Mouse (Mus musculus) midbrain, embryonic 16.5 days (tissue): ENCODE data around the gene Prkce. TPM values are rescaled to one million over a fixed set of nuclear protein-coding genes. Genes with fewer than 3 reads are reported as not detected.

Experiments used
- ATAC-seq: fragments of 200-750 bp; cut with Nextera tagmentation; 2 replicates; pipeline ENCODE4 v1.8.0; 2017; ENCODE audit warnings: moderate TSS enrichment
- H3K27ac ChIP-seq: fragments of 300-500 bp; sonication (generic); 2 replicates; pipeline ENCODE4 v1.5.1; 2014; ENCODE audit warnings: mild to moderate bottlenecking, low read length, mixed read lengths
- H3K27me3 ChIP-seq: fragments of 300-500 bp; sonication (generic); 2 replicates; pipeline ENCODE4 v1.6.1; 2014; ENCODE audit warnings: low read depth, low read length, mixed read lengths; ENCODE audit not compliant: control insufficient read depth, insufficient read depth
- H3K36me3 ChIP-seq: fragments of 300-500 bp; sonication (generic); 2 replicates; pipeline ENCODE4 v1.6.1; 2014; ENCODE audit warnings: mild to moderate bottlenecking, low read length, moderate library complexity, mixed read lengths; ENCODE audit not compliant: control insufficient read depth, insufficient read depth
- H3K4me1 ChIP-seq: fragments of 300-500 bp; sonication (generic); 2 replicates; pipeline ENCODE4 v1.6.1; 2014; ENCODE audit warnings: mild to moderate bottlenecking, low read length, mixed read lengths; ENCODE audit not compliant: control insufficient read depth, insufficient read depth
- H3K4me2 ChIP-seq: fragments of 300-500 bp; sonication (generic); 2 replicates; pipeline ENCODE4 v1.6.1; 2014; ENCODE audit warnings: mild to moderate bottlenecking, low read length, mixed read lengths
- H3K4me3 ChIP-seq: fragments of 300-500 bp; sonication (generic); 2 replicates; pipeline ENCODE4 v1.5.1; 2014; ENCODE audit warnings: low read depth, mild to moderate bottlenecking, low read length, moderate library complexity, mixed read lengths
- H3K9ac ChIP-seq: fragments of 300-500 bp; sonication (generic); 2 replicates; pipeline ENCODE4 v1.6.1; 2014; ENCODE audit warnings: low read depth, low read length, mixed read lengths
- H3K9me3 ChIP-seq: fragments of 300-500 bp; sonication (generic); replicated peaks from 2 replicates; pipeline ENCODE4 v1.6.1; 2014; ENCODE audit warnings: mild to moderate bottlenecking, low read length, mixed read lengths; ENCODE audit not compliant: control insufficient read depth, poor library complexity, severe bottlenecking
- WGBS: fragments of 180-500 bp; shearing (Covaris S2); extraction: QIAGEN DNeasy Blood & Tissue Kit; methylation state at CpG from one replicate; pipeline ENCODE4 v1.1.7; 2014; 5-methylcytosine and 5-hydroxymethylcytosine counted together
- polyA plus RNA-seq: library from polyadenylated mRNA; unstranded; fragments of >200 nt; fragmentation: Nextera tagmentation; extraction: Ambion mirVana; gene quantifications from 2 replicates; pipeline ENCODE4 v1.2.1, GENCODE M21; 2015

Prkce gene
- polyA plus RNA-seq, 1 experiment from 2014 or later = 41.5 TPM

GRCm38 (mm10) chr17:86650241-86650640, 482.7 kb downstream of the Prkce start:
- Histone ChIP-seq H3K9me3 (no peaks in the 10 kb centered on the region), H3K4me1 (no peaks in the 10 kb centered on the region), H3K27ac (no peak overlapping the region), H3K27me3 (no peaks in the 10 kb centered on the region), H3K4me3 (no peak overlapping the region), H3K36me3 (no peaks in the 10 kb centered on the region), H3K9ac (no peak overlapping the region), H3K4me2 (no peak overlapping the region)
- WGBS = 95% methylated on average over 6 of the region's 6 CpGs
- no peak for ATAC-seq

- WGBS = 77% methylated on average over 4 of the region's 4 CpGs
- Histone ChIP-seq H3K4me2 (no peak overlapping the region), H3K9ac (no peak overlapping the region), H3K4me1 (no peaks in the 10 kb centered on the region), H3K36me3 (no peaks in the 10 kb centered on the region), H3K4me3 (no peak overlapping the region), H3K27me3 (no peaks in the 10 kb centered on the region), H3K27ac (no peak overlapping the region), H3K9me3 (no peaks in the 10 kb centered on the region)
- ATAC-seq = no peak
Observed at GRCm38 (mm10) chr17:86651091-86651490, 483.5 kb downstream of the Prkce start.

- ATAC-seq = no peak
- WGBS = 94% methylated on average over 1 of the region's 1 CpGs
Observed at GRCm38 (mm10) chr17:86652751-86653150, 485.2 kb downstream of the Prkce start.

GRCm38 (mm10) chr17:86656369-86656768, 488.8 kb downstream of the Prkce start:
- ATAC-seq = no peak
- Histone ChIP-seq H3K36me3 (no peaks in the 10 kb centered on the region), H3K27me3 (no peaks in the 10 kb centered on the region), H3K4me2 (no peak overlapping the region), H3K4me3 (no peak overlapping the region), H3K27ac (no peak overlapping the region), H3K4me1 (no peaks in the 10 kb centered on the region), H3K9me3 (no peaks in the 10 kb centered on the region), H3K9ac (no peak overlapping the region)
- 93% methylated on average over 5 of the region's 5 CpGs for WGBS

More at GRCm38 (mm10) chr17:86652751-86653150, 485.2 kb downstream of the Prkce start:
- Histone ChIP-seq H3K27ac (no peak overlapping the region), H3K4me2 (no peak overlapping the region), H3K9ac (no peak overlapping the region), H3K4me1 (no peaks in the 10 kb centered on the region), H3K27me3 (no peaks in the 10 kb centered on the region), H3K4me3 (no peak overlapping the region), H3K9me3 (no peaks in the 10 kb centered on the region), H3K36me3 (no peaks in the 10 kb centered on the region)

- ATAC-seq = no peak
- Histone ChIP-seq H3K4me3 (no peak overlapping the region), H3K9ac (no peak overlapping the region), H3K9me3 (no peaks in the 10 kb centered on the region), H3K4me1 (no peaks in the 10 kb centered on the region), H3K27me3 (no peaks in the 10 kb centered on the region), H3K36me3 (no peaks in the 10 kb centered on the region), H3K27ac (no peak overlapping the region), H3K4me2 (no peak overlapping the region)
- whole genome bisulfite sequencing = 34% methylated on average over 1 of the region's 1 CpGs
Observed at GRCm38 (mm10) chr17:86662301-86662700, 494.7 kb downstream of the Prkce start.

GRCm38 (mm10) chr17:86663471-86663870, 495.9 kb downstream of the Prkce start:
- Histone ChIP-seq H3K4me2 (no peak overlapping the region), H3K27me3 (no peaks in the 10 kb centered on the region), H3K9me3 (no peaks in the 10 kb centered on the region), H3K9ac (no peak overlapping the region), H3K4me1 (no peaks in the 10 kb centered on the region), H3K27ac (no peak overlapping the region), H3K36me3 (no peaks in the 10 kb centered on the region), H3K4me3 (no peak overlapping the region)
- no peak for ATAC-seq
- 88% methylated on average over 4 of the region's 4 CpGs for WGBS

- Histone ChIP-seq H3K36me3 (no peaks in the 10 kb centered on the region), H3K9ac (no peak overlapping the region), H3K4me2 (no peak overlapping the region), H3K4me1 (no peaks in the 10 kb centered on the region), H3K27ac (no peak overlapping the region), H3K27me3 (no peaks in the 10 kb centered on the region), H3K4me3 (no peak overlapping the region), H3K9me3 (no peaks in the 10 kb centered on the region)
- WGBS = 56% methylated on average over 8 of the region's 8 CpGs
- no peak for ATAC-seq
Observed at GRCm38 (mm10) chr17:86667836-86668600, 500.4 kb downstream of the Prkce start.

- Histone ChIP-seq H3K36me3 (no peaks in the 10 kb centered on the region), H3K9ac (no peak overlapping the region), H3K4me3 (no peak overlapping the region), H3K4me1 (no peaks in the 10 kb centered on the region), H3K27me3 (no peaks in the 10 kb centered on the region), H3K9me3 (0 out of 2 replicates have a peak, but pooled peaks cover 2% of the 10 kb centered on the region), H3K27ac (no peak overlapping the region), H3K4me2 (no peak overlapping the region)
- WGBS = 95% methylated on average over 13 of the region's 13 CpGs
- no peak for ATAC-seq
Observed at GRCm38 (mm10) chr17:86669641-86670373, 502.2 kb downstream of the Prkce start.

GRCm38 (mm10) chr17:86670731-86671130, 503.1 kb downstream of the Prkce start:
- no peak overlapping the region for H3K4me2 ChIP-seq
- H3K27ac ChIP-seq = no peak overlapping the region
- no peak overlapping the region for H3K9ac ChIP-seq
- no peak for ATAC-seq
- H3K36me3 ChIP-seq = no peaks in the 10 kb centered on the region
- 0 out of 2 replicates have a peak, but pooled peaks cover 2% of the 10 kb centered on the region for H3K9me3 ChIP-seq
- H3K4me3 ChIP-seq = no peak overlapping the region
- H3K27me3 ChIP-seq = no peaks in the 10 kb centered on the region
- WGBS = 60% methylated on average over 7 of the region's 7 CpGs
- no peaks in the 10 kb centered on the region for H3K4me1 ChIP-seq
